Mouse (Mus musculus): ENCODE data around the gene Camta1. TPM values are rescaled to one million over a fixed set of nuclear protein-coding genes. Genes with fewer than 3 reads are reported as not detected.

The Camta1 gene
- total RNA-seq, 2 experiments from 2014 or later: 40.1 to 77.9 TPM

DNA sequence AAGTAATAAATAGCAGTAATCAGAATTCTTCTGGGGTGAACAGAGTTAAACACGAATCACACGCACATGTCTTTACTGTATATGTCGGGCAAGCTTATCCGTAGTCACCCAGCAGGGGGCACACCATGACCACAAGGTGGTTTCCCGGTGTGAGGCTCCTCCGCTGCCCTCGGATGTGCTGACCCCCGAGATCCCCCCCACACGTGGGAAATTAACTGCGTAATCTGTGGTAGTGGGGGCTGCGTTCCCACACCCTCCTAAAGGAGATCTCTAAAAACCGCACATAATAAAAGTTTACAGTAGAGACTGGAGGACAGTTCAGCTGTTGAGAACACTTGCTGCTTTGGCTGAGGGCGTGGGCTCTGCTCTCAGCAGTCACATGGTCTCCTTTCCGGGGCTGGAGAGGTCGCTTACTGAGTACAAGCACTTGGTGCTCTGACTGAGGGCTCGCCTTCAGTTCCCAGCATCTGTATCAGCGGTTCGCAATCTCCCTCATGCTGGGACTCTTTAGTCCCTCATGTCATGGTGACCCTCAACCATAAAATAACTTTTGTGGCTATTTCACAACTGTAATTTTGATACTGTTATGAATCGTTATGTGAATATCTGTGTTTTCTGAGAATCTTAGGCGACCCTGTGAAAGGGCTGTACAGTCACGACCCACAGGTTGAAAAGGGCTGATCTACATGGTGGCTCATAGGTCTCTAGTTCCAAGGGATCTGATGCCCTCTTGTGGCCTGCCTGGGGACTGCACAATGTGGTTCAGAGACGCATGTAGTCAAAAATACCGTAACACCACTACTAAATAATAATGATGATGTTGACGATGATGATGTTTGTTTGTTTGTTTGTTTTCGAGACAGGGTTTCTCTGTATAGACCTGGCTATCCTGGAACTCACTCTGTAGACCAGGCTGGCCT lies 896.8 kb downstream of the Camta1 start:
- ATAC-seq (replicated peaks; ENCODE audit: poor library complexity): peak; percentile 90

DNA sequence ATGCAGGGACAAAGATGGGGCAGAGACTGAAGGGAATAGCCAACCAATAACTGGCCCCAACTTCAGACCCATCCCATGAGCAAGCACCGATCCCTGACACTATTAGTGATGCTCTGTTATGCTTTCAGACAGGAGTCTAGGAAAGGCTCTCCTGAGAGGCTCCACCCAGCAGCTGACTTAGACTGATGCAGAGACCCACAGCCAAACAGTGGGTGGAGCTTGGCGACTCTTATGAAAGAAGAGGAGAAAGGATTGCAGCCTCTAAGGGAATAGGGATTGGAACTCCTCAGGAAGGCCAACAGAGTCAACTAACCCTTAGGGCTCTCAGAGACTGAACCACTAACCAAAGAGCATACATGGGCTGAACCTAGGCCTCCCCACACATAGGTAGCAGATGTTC lies 898.0 kb downstream of the Camta1 start:
- no peak for ATAC-seq (replicated peaks; ENCODE audit: poor library complexity)

DNA sequence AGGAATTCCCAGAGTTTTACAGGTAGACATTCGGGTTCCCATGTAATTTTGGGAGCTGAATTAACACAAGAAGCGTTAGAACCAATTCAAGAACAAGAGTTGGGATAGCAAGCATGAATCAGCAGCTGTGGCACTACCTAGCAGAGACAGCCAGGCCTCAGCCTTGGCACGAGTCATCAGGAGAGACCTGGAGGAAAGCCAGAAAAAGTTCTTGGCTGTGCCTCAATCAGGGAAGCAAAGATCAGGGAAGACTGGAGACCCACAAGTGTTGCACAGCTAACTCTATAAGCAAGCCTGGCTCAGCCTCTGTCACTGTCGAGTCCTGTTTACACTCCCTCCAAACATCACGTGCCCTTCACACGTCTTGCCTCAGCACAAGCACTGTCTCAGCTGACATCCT lies 899.4 kb downstream of the Camta1 start:
- no peak for ATAC-seq (replicated peaks; ENCODE audit: poor library complexity)

DNA sequence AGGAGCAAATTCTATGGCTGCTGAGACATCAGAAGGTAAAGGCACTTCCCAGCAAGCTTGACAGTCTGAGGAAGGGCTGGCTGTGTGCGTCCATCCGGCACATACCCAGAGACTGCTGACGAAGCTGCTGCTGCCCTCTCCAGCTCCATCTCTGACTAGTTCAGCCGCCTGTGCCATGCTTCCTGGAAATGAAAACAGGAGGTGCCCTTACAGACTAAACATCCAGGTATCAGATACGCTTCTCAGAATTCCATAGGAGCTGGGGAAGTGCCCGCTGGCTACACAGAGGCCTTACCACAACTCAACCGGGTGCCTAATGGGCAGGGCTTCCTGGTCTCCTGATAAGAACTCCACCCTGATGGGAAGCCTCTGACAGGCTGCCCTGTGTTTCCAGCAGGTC lies 903.1 kb downstream of the Camta1 start:
- no peak for ATAC-seq (replicated peaks; ENCODE audit: poor library complexity)

DNA sequence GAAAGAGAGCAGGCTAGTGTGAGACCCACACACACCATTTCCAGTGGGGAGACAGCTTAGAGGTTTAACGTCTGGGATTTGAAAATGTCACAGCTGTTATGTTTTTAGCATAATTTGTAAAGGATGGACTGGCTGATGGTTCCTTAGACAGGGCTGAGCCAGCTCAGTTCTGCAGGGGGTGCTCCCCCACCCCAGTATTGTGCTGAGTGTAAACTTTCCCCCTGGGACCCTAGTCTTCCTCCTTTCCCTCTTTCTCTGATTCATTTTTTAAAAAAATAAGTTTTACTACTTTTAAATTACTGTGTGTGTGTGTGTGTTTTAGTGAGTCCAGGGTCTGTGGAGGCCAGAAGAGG lies 904.6 kb downstream of the Camta1 start:
- no peak for ATAC-seq (replicated peaks; ENCODE audit: poor library complexity)

DNA sequence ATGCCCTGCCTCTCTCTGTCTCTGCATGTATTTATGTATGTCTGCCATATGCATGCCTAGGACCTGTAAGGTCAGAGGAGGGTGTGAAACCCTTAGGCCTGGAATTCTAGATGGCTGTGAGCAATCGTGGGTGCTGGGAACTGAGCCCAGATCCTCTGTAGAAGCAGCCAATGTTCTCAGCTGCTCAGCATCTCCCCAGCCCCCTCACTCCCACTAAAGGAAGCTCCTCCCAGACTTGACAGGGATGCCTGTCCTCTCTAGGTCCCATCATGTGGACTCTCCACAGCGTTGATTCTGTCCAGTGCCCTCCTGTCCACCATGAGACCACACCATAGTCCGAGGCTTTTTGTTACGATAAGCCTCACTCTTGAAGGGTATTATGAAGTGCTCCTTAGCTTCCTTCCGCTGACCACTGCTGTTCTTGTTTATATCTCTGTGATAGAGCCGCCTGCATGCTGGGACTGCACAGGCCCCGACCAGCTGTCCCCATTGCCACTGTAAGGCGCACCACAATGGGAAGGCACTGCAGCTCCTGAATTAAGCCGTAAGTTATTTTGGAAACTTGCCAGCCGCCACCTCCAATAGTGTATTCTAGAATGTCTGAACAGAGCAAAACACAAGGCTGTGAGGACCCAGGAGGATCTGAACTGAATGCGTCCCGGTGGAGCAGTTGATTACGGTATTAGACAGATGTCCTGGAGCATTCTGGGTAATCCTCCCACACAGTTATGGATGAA lies 905.1 kb downstream of the Camta1 start:
- ATAC-seq (replicated peaks; ENCODE audit: poor library complexity): no peak

DNA sequence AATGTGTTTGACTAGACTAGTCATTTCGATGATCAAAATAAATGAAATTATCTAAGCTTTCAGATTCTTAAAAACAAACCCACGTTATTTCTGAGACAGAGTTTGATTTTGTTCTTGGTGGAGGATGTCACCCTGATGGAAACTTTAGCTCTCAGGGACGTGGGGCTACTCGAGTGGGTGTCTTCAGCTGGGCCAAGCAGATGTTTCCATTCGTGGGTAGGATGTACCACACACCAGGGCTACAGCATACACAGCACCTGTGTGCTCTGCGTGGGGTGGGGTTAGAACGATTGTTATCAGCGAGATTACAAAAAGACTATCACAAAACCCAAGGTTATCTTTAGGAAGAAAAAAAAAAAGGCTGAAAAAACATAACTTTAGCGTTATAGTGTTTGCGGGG lies 910.7 kb downstream of the Camta1 start:
- no peak for ATAC-seq (replicated peaks; ENCODE audit: poor library complexity)

DNA sequence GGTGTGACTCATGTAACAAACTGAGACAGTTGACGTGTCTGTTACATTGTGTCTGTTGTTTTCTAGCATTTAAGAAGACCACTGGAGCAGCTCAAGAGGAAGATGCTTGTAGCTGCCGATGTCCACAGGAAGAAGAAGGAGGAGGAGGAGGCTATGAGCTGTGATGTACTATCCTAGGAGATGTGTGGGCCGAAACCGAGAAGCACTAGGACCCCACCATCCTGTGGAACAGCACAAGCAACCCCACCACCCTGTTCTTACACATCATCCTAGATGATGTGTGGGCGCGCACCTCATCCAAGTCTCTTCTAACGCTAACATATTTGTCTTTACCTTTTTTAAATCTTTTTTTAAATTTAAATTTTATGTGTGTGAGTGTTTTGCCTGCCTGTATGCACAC lies 917.0 kb downstream of the Camta1 start:
- no peak for ATAC-seq (replicated peaks; ENCODE audit: poor library complexity)

DNA sequence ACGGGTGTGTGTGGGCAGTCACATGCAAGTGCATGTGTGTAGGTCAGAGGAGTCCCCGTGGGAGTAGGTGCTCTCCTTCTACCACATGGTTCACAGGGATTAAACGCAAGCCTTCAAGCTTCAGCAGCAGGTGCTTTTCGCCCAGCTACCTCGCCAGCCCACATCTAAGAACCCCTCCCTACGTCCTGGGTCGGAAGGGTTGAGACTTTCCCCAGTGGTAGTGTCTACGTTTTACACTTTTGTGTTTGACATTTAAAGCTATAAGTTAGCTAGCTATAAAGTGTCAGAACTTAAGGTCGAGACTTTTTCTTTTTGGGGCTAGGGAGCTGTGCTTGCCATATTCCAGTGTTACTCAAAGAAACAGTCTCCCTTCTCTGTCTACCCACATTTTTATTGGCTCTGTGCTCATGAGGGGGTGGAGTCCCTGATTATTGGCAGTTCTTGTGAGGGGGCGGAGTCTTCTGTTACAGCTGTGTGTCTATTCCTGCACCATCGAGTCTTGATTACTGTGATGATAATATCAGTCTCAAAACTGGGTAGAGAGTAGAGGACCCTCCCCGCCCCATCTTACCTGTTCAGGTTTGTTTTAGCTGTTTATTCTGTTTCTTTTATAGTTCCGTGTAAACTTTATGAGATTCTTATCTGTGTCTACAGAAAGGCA lies 921.6 kb downstream of the Camta1 start:
- no peak for ATAC-seq (replicated peaks; ENCODE audit: poor library complexity)

DNA sequence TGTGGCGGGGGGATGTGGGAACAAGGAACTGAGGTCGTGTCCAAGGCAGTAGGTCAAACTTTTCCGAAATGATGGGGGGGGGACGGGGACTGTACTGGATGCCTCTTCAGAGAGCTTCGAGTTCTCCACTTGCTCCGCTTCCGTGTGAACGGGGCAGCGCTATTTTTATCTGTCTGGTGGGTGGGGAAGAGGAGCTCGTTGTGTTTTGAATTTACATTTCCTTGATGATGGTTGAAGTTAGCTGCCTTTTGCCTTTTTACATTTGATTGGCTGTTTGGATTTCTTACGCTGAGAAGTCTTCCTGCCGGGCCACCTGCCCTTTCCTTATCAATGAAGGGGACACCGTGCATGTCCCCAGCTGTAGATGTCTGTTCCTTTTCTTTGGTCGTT lies 923.6 kb downstream of the Camta1 start:
- ATAC-seq (replicated peaks; ENCODE audit: poor library complexity): 0 out of 2 replicates have a peak, but pooled peaks have one; percentile 31

DNA sequence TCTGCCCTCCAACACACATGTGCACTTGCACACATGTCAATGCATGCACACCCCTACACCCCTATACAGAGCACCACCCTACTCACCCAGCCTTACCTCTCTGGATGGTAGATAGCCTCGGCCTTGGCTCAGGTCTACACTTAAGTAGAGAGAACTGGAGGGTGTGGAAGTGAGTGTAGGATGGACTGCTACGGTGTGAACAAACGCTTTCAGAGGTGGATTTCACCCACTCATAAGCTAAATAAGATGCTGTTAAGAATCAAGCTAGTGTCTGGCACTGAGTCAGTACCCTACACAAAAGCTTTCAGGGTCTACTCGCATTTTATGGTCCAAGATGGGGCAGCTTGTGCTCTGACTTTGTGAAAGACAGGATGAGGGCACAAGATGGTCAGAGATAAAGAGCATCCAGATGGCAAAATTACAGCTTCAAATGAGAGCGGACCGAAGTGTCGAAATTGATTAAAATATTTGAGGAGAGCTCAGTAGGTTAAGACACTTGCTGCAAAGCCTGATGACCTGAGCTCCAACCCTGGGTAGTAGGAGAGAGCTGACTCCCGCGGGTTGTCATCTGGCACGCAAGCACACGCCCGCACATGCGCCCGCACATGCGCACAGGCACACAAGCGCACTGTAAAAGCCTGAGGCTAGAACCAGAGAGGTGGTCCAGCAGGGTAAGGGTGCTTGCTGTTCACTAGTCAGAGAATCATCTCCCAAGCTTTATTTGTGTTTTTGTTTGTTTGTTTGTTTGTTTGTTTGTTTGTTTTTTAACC lies 924.2 kb downstream of the Camta1 start:
- ATAC-seq (replicated peaks; ENCODE audit: poor library complexity): no peak

DNA sequence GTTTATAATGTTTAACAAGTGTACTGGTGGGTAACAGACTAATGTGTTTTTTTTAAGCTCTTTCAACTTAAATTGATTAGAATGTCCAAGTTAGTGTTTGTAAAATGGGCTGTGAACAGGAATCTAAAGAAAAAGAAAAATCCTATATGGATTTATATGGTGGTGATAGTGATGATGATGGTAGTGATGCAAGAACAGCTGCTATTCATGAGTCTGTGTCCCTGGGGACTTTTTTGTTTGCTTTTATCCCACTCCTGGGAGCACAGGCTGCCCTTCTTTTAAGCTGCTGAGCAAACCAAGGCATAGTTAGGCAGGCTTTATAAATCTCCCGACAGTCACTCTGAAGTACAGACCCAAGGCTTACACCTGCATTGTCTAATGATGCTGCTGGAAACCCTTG lies 928.2 kb downstream of the Camta1 start:
- ATAC-seq (replicated peaks; ENCODE audit: poor library complexity): no peak

DNA sequence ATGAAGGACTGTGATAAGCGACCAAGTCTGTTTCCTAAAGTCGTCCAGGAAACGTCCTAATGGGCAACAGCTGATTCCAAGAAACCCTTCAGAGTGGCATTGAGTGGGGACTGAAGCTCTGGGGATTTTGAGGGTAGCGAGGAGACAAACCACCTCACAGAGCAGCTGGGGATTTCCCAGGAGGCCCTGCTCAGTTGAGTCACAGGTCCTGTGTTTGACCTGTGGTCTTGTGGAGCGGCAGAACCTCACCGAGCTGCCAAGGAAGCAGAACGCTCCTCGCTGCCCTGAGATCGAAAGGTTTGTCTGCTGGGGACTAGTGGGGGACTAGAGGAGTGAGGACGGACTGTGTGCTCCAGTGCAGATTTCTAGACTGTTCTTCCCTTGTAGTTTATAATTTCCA lies 933.9 kb downstream of the Camta1 start:
- ATAC-seq (replicated peaks; ENCODE audit: poor library complexity): no peak

DNA sequence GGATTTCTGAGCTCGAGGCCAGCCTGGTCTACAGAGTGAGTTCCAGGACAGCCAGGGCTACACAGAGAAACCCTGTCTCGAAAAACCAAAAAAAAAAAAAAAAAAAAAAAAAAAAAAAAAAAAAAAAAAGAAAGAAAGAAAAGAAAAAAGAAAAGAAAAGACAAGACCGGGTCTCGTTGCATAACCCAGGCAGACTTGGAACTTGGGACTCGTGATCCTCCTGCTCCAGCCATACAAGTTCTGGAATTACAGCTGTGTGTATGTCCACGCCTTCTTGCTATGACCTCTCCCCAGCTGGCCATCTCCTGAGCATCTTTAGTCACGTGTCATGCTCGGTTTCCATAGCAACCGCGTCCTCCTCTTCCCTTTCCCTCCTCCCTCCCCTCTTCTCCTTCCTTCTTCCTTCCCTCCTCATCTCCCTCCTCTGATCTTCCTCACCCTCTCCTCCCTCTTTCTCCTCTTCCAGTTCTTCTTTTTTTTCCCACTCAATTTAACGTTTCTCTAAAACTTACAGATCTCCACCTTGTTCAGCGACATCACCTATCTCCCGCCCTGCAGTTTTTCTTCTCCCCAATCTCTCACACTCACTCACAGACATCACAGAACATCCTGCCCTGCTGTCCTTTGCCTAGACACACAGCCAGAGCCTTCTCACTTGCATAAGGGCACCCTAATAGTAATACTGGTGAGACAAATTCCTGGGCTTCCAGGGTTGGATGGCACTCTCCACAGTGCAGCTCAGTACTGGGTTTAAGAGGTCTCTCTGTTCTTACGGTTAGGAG lies 934.6 kb downstream of the Camta1 start:
- 0 out of 2 replicates have a peak, but pooled peaks have one; percentile 24 for ATAC-seq (replicated peaks; ENCODE audit: poor library complexity)

DNA sequence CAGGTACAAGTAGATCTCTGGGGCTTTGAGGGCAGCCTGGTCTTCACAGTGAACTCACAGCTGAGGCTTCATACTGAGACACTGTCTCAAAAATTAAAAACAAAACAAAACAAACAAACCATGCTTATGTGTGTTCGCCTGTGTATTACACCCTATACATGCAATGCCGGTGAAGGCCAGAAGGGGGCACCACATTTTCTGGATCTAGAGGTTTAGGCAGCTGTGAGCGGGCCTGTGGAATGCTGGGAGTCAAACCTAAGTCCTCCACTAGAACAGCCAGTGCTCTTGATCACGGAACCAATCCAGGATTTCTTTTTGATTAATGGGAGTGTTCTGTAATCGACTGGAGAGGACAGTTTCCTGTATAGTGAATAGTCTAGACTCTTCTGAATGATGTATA lies 935.8 kb downstream of the Camta1 start:
- peak; percentile 56 for ATAC-seq (replicated peaks; ENCODE audit: poor library complexity)

DNA sequence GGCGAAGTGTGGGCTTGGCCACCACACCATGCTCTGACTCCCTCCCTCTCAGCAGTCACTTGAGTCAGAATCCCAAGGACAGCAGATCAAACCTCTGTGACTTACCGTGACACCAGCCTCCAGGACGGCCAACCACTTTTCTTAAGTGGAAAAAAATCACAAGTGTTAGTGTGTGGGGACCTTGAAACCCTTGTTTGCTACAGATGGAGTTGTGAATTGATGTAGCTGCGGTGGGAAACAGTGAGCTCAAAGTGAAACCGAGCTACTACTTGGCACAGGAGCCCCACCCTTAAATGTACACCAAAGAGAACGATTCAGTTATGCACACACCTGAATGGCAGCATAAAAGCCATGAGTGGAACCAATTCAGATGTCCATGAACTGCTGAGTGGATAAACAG lies 936.7 kb downstream of the Camta1 start:
- ATAC-seq (replicated peaks; ENCODE audit: poor library complexity): no peak

DNA sequence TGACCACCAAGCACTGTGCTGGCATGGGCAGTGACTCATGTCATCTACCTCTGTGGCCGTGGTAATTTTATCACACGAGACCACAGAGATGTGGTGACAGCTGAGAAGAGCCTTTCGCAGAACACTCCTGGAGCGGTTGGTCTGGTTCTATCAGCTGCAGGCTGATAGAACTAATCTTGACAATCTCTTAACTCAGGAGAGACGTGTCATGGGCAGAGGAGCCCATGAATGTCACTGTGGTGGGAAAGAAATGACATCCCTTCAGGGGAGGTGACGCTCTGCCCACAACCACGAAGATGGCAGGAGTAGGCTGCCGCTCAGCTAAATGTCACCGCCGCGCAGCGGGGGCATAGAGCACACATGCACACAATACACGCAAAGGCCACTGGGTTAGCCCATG lies 937.4 kb downstream of the Camta1 start:
- peak; percentile 51 for ATAC-seq (replicated peaks; ENCODE audit: poor library complexity)

DNA sequence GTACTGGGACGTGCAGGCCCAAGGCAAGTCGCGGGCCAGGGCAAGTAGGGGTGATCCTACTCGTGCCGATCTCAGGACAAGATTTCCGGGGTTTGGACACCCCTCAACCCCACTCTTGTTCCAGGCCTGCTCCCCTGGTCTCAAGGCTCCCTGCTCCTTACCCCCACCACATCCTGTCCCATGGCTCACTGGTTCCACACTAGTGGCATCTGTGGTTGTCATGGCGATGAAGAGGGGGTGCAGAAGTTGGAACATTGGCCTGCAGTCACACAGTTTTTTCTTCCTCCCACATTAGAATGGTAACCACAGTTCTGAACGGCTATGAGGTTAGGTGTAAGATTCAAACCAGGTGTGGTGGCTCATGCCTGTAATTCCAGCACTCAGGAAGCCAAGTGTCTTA lies 940.5 kb downstream of the Camta1 start:
- no peak for ATAC-seq (replicated peaks; ENCODE audit: poor library complexity)

DNA sequence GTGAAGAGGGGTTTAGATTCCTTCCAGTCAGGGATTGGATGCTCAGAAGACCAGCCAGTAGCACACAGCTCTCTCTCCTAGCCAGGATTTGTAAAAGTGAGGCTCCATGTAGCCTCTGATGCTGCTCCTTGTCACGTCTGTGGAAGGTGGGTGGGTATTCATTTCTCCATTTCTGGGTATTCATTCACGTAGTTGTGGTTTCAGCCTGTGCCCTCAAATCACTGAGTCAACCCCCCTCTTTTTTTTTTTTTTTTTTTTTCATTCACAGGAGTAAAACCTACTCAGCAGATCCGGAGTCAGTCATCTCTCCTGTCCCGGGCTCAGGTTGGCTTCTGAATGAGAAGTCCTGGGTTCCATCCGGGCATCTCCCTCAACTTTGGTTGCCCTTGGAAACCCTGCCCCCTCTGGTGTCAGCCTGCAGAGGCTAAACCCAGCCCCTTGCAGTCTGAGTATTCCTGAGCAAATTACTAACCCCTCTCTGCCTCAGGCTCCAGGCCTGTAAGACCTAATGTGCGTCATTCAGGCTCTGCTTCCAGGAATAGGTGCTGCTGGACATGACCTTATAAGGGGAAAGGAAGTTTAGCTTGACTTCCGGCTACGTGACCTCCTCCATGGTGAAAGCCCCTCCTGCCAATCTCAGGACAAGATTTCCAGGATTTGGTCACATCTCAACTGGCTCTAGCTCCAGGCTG lies 944.2 kb downstream of the Camta1 start:
- ATAC-seq (replicated peaks; ENCODE audit: poor library complexity): no peak

Measured in megakaryocyte progenitor cell, adult 5-6 weeks (primary cell).